Mouse (Mus musculus) bone marrow macrophage, adult 2 months (primary cell): ENCODE results near the gene Klhl23. TPM values are rescaled to one million over a fixed set of nuclear protein-coding genes. Genes with fewer than 3 reads are reported as not detected.

Experiments
- H3K27ac ChIP-seq: 2 replicates; pipeline ENCODE4 v1.5.1; 2012; ENCODE audit warnings: low read depth, low read length; ENCODE audit not compliant: insufficient read depth
- H3K4me1 ChIP-seq: 2 replicates; pipeline ENCODE4 v1.6.1; 2012; ENCODE audit warnings: low read length; ENCODE audit not compliant: control insufficient read depth, insufficient read depth
- H3K4me3 ChIP-seq: 2 replicates; pipeline ENCODE4 v1.5.1; 2012; ENCODE audit warnings: mild to moderate bottlenecking, low read length, moderate library complexity; ENCODE audit not compliant: insufficient read depth
- CTCF ChIP-seq: IDR thresholded peaks from 2 replicates; pipeline ENCODE4 v1.5.1; 2012; ENCODE audit warnings: low read depth, mild to moderate bottlenecking, low read length, moderate library complexity
- POLR2A ChIP-seq: IDR thresholded peaks from 2 replicates; pipeline ENCODE4 v1.6.1; 2012; ENCODE audit warnings: mild to moderate bottlenecking, low read depth, low read length, borderline replicate concordance
- polyA plus RNA-seq: library from polyadenylated mRNA; stranded (reverse); fragments of >200 nt; gene quantifications from 2 replicates; pipeline ENCODE4 v1.2.4, GENCODE M21; 2012; ENCODE audit not compliant: missing spikeins, insufficient read depth, insufficient read length

Klhl23 gene
- polyA plus RNA-seq, 1 experiment, result 0.39 TPM

GRCm38 (mm10) chr2:69829680-69830079 is 7.9 kb downstream of the Klhl23 start:
- Histone ChIP-seq H3K4me3 (no peak overlapping the region), H3K27ac (no peak overlapping the region), H3K4me1 (no peaks in the 10 kb centered on the region)
- TF ChIP-seq POLR2A (no peak), CTCF (no peak)

DNA sequence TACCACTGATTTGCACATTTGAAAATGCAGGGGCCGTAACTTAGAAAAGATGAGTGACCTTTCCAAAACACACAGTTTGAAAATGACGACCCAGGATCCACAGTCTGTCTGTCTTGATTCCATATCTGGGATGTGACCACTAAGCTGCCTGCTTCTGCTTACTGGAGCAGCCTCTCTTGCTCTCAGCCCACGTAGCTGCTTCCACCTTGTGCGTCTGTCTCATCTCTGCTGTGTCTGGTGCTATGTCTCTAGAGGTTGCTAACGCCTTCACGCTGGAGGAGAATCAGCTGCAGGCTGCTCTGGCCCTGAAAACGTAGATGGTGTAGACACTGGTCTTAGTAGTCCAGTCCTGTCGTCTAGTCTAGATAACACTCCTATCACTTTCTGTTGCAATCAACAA is 8.4 kb downstream of the Klhl23 start:
- H3K27ac ChIP-seq, result no peak overlapping the region
- H3K4me1 ChIP-seq, result no peaks in the 10 kb centered on the region
- no peak overlapping the region for H3K4me3 ChIP-seq
- TF ChIP-seq POLR2A (no peak), CTCF (no peak)

- H3K27ac ChIP-seq, result no peak overlapping the region
- H3K4me3 ChIP-seq, result no peak overlapping the region
- no peak for TF ChIP-seq POLR2A
- TF ChIP-seq CTCF, result no peak
- no peaks in the 10 kb centered on the region for H3K4me1 ChIP-seq
Observed at GRCm38 (mm10) chr2:69837244-69837967, 15.7 kb downstream of the Klhl23 start.

DNA sequence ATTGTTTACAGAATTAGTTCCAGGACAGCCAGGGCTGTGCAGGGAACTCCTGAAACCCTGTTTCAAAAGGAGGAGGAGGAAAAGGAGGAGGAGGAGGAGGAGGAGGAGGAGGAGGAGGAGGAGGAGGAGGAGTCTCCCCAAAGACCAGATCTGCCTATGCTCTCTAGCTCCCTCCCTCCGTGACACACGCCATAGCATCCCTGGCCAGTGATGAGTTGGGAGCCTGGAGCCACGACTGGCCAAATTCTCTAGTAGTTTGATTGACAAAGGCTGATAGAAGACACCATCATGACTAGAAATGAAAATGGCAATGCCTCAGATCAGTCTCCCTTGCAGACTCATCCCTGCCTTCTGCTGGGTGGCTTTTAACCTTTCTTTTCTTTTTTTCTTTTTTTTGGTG is 16.3 kb downstream of the Klhl23 start:
- H3K4me1 ChIP-seq, result no peaks in the 10 kb centered on the region
- no peak overlapping the region for H3K4me3 ChIP-seq
- TF ChIP-seq POLR2A, result no peak
- no peak for TF ChIP-seq CTCF

GRCm38 (mm10) chr2:69838707-69839106 is 17.0 kb downstream of the Klhl23 start:
- no peaks in the 10 kb centered on the region for H3K4me1 ChIP-seq
- H3K4me3 ChIP-seq, result no peak overlapping the region
- H3K27ac ChIP-seq, result no peak overlapping the region
- no peak for TF ChIP-seq CTCF
- TF ChIP-seq POLR2A, result no peak

More for the DNA sequence above, 16.3 kb downstream of the Klhl23 start:
- no peak overlapping the region for H3K27ac ChIP-seq

GRCm38 (mm10) chr2:69840261-69840660 is 18.5 kb downstream of the Klhl23 start:
- no peak overlapping the region for H3K27ac ChIP-seq
- H3K4me3 ChIP-seq, result no peak overlapping the region
- H3K4me1 ChIP-seq, result no peaks in the 10 kb centered on the region
- no peak for TF ChIP-seq POLR2A
- no peak for TF ChIP-seq CTCF

DNA sequence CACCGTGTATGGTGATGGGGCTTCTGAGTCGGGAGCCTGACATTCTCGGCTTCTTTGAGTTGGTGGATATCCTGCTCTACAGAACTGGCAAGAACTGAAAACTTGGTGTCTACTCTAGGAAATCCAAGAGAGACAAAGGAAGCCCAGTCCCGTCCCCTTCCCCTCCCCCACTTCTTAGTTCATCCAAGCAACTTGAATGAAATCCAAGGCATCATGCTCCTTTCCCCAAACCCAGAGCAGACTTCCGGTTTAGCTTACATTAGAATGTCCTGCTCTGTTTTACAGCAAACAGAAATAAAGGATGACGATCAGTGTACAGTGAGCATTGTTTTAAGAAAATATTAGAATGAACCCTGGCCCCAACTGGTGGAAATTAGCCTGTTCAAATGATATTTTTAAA is 27.5 kb downstream of the Klhl23 start:
- peak overlapping the region; percentile 69 for H3K27ac ChIP-seq
- TF ChIP-seq POLR2A (no peak), CTCF (no peak)
- H3K4me3 ChIP-seq, result no peak overlapping the region; the same call in 1 of the 2 replicates
- peaks cover 13% of the 10 kb centered on the region for H3K4me1 ChIP-seq

- no peak overlapping the region for H3K4me3 ChIP-seq
- no peak overlapping the region for H3K27ac ChIP-seq
- H3K4me1 ChIP-seq, result peaks cover 14% of the 10 kb centered on the region
- TF ChIP-seq CTCF (no peak), POLR2A (no peak)
Observed at GRCm38 (mm10) chr2:69851427-69852058, 29.8 kb downstream of the Klhl23 start.

GRCm38 (mm10) chr2:69856392-69856791 is 34.6 kb downstream of the Klhl23 start:
- no peak for TF ChIP-seq CTCF
- TF ChIP-seq POLR2A, result no peak
- H3K27ac ChIP-seq, result no peak overlapping the region
- peaks cover 5% of the 10 kb centered on the region; the same call in 1 of the 2 replicates for H3K4me1 ChIP-seq
- H3K4me3 ChIP-seq, result no peak overlapping the region

DNA sequence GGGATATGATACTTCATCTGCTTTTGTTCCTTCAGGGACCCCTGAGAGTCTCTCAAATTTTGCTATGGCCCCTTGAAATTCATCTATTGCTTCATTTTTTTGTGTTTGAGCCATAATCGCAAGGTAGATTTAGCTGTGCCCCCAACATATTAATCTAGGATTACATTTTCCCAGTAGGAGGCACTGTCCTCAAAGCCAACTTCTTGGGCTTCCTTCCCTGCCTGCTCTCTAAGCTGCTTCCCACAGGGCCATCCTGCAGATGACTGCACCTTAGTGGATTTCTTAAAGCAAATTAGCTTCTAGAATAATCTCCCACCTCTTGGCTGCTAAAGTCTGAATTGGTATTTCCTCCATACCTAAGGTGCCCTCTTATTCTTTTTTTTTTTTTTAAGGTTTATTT is 36.1 kb downstream of the Klhl23 start:
- Histone ChIP-seq H3K27ac (no peak overlapping the region), H3K4me1 (peaks cover 5% of the 10 kb centered on the region; the same call in 1 of the 2 replicates), H3K4me3 (no peak overlapping the region)
- TF ChIP-seq CTCF (peak; percentile 18; the same call in 1 of the 2 replicates), POLR2A (no peak)

DNA sequence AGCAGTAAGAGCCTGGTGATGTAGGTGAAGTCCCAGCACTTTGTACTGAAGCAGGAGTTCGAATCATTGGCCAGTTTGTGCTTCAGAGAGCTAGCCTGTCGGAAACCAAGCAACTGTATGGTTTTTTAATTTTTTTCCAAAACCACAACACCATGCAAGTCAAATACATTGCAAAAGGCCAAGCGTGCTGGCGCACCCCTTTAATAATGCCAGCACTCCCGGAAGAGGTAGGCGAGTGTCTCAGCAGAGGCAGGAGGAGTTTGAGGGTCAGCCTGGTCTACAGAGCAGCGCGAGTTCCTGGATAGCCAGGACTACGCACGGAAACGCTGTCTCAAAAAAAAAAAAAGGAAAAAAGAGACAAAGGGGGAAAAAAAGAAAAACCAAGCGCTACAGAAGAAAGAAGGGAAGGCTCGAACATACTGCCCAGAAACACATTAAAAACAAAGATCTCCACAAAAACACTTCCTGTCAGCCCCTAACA is 39.3 kb downstream of the Klhl23 start:
- TF ChIP-seq POLR2A (no peak), CTCF (no peak)
- peaks cover 9% of the 10 kb centered on the region; the same call in 1 of the 2 replicates for H3K4me1 ChIP-seq
- peak overlapping the region; percentile 99 for H3K4me3 ChIP-seq
- peak overlapping the region; percentile 91 for H3K27ac ChIP-seq
